Mouse (Mus musculus): ENCODE measurements around the gene 1520401A03Rik.

The 1520401A03Rik gene

GRCm38 (mm10) chr17:23742941-23743340 is 20.4 kb upstream of the 1520401A03Rik start:
- DNase-seq (ENCODE audit: low spot score): no peak

GRCm38 (mm10) chr17:23742210-23742793 is 19.7 kb upstream of the 1520401A03Rik start:
- DNase-seq (ENCODE audit: low spot score): no peak

- DNase-seq (ENCODE audit: low spot score): no peak
These were observed 19.0 kb upstream of the 1520401A03Rik start for GRCm38 (mm10) chr17:23741359-23742209.

DNA sequence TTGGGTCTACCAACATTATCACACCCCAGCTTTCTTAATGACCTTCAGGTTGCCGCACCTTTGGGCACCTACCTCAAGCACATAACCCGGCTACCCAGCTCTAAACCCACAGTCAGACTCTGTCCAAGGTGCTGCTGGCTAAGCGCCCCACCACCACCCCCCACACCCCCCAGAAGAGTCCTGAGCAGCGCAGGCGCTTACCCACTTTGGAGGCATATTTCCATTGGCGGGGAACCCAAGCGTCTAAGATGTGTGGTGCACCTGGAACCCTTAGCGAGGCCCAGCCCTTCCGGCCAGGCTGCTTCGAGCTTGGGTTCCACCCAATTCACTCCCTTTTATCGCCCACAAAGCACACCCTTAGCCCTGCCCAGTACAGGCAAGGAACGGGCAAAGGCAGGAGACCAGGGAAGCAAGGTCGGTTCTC is 18.0 kb upstream of the 1520401A03Rik start, which contains the start of gene Paqr4:
TSS of gene Paqr4 (minus strand) at position 270 of the 424 bp plus-strand sequence.
- DNase-seq (ENCODE audit: low spot score): no peak

GRCm38 (mm10) chr17:23740136-23740584 is 17.6 kb upstream of the 1520401A03Rik start:
- DNase-seq (ENCODE audit: low spot score): peak; percentile 88

DNA sequence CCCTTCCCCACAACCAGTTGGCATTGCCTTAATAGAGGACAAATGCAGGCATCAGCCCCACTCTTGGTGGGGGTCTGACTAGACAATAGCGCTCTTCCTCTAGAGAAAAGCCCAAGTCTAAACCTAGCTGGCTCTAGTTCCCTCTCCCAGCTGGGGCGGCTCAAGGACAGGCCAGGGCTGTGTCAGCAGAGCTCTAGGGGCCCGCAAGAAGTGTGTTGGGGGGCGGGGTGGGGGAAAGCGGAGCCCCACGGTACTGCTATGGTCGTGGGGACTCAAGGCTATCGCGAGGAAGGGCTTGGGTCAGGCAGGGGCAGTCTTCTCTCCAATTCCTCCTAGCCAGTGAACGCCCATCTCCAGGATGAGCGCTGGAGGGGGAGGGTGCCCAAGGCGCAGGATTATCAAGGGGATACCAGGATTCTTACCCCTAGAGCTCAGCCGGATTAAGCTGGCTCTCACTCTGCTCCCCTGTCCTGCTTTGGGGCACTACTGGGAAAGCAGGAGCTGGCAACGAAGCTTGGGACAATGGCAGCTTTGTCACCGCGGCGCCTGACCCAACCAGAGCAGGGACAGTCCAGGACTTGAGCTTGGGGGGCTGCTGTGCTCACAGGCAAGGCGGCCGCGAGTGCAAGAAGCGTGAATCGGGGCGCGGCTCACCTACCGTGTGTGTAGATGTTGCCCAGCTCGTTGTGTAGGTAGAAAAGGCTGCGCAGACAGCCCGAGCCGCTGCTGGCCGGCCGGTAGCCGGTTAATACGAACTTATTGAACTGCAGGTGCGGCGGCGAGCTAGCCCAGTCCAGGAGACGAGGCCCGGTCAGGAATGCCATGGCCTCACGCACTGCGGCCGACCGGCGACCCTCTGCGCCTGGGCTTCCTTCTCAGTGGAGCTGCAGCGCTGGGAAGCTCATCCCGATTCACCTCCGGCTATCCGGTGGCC is 16.9 kb upstream of the 1520401A03Rik start:
- no peak for DNase-seq (ENCODE audit: low spot score)

DNA sequence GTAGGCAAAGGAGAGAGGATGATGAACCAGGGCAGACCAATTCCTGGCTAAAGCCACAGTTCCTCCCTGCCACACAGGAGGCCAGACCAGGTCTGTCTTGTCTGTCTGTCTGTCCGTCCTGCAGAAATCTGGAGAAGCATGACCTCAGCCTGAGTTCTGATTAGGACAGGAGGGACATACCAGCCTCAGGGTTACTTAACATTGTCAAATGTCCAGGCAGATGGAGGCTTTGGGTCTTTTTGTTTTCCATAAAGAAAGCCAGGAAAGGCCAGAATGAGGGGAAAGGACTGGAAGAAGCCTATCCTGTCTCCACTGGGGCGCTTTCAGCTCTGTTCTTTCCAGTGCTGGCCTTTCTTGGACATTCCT is 16.2 kb upstream of the 1520401A03Rik start:
- no peak for DNase-seq (ENCODE audit: low spot score)

GRCm38 (mm10) chr17:23737493-23738445 is 15.2 kb upstream of the 1520401A03Rik start:
- no peak for DNase-seq (ENCODE audit: low spot score)

GRCm38 (mm10) chr17:23734341-23734740 is 11.8 kb upstream of the 1520401A03Rik start:
- DNase-seq (ENCODE audit: low spot score): no peak

DNA sequence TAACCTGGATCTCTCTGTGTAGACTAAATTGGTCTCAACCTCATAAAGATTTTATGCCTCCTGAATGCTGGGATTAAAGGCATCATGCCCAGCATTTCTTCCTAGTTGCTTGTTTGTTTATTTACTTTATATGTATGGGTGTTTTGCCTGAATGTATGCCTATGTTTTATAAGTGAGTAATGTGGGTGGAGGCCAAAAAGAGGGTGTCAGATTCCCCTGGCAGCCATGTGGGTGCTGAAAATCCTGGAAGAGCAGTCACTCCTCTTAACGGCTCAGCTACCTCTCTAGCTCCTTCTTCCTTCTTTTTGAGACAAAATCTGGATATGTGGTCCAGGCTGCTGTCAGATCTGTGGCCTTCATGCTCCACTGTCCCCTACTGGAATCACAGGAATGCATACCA is 7.9 kb upstream of the 1520401A03Rik start:
- no peak for DNase-seq (ENCODE audit: low spot score)

DNA sequence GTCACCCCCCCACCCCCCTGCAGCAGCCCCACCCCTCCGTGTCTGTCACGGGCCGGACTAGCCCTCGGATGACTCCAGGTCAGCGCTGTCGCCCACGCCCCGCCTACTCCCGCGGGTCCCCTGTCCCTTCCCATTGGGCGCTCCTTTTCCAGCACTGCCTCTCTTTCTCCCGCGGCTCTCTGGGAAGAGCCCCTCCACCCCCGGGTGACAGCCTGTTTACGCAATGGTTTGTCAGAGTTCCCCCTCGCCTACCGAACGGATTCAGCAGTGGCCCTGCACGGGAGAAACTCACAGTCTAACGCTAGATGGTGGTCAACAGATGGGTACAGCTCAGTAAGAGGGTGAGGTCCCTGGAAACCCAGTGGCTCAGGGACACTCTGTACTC is 4.2 kb upstream of the 1520401A03Rik start:
- DNase-seq (ENCODE audit: low spot score): peak; percentile 95

GRCm38 (mm10) chr17:23725999-23726757 is 3.6 kb upstream of the 1520401A03Rik start, which contains the start of gene Pkmyt1:
TSS of gene Pkmyt1 (plus strand) at chr17:23726336.
- DNase-seq (ENCODE audit: low spot score): peak; percentile 94

DNA sequence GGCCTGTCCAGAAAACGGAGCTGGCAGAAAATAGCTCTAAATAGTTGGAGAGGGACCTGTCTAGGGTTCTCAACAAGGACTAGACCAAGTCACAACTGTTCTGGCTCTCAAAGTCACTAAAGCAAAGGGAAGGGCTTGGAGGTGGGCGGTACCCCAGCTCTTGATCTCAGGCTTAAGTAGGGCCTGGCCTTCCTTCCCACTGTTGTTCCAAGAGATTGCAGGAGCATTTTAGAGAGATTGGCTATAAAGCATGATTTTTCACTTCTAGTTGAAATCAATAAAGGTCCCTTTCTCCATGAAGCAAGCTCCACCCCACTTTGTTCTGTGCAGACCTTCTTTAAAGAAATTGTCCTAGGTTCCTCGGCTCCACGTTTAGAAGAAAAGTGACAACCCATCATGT is 2.9 kb upstream of the 1520401A03Rik start:
- DNase-seq (ENCODE audit: low spot score): no peak

DNA sequence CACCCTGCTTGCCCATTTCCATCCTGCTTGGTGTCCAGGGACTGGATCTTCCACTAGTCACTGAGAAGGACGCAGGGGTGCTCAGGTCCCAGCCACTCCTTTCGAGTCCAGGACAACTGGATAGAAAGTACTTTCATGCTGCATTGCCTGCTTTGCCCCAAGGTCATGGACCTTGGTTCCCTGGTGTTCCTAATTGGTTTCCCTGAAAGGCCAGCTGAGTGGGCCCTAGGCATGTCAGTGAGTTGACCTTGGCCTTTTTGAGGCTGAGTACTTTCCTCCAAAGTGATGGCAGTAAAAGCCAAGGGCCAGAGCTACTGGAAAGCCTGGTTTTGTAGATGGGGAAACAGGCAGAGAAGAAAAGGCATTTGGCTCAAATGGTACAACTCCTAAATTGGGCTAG is 697 bp downstream of the 1520401A03Rik start:
- DNase-seq (ENCODE audit: low spot score): no peak

DNA sequence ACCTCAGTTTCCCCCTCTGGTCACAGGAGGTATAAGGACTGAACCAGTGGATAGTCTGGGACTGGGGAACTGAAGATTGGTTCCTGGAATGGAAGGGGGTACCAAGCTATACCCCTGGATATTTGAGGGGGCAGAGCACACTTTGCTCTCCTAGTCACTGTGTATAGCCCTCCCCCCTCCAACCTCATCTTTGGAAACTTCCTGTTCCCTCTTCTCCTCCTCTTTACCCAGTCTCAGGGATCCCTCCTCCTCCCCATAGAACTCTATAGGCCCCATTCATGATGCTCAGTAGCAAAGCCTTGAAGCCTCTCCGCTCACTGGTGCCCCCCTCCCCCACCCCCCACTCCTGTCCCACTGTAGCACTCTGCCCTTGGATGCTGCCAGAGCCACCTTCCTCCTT is 3.1 kb downstream of the 1520401A03Rik start:
- DNase-seq (ENCODE audit: low spot score): no peak

- DNase-seq (ENCODE audit: low spot score): no peak
These were observed 5.6 kb downstream of the 1520401A03Rik start for GRCm38 (mm10) chr17:23717003-23717402.

DNA sequence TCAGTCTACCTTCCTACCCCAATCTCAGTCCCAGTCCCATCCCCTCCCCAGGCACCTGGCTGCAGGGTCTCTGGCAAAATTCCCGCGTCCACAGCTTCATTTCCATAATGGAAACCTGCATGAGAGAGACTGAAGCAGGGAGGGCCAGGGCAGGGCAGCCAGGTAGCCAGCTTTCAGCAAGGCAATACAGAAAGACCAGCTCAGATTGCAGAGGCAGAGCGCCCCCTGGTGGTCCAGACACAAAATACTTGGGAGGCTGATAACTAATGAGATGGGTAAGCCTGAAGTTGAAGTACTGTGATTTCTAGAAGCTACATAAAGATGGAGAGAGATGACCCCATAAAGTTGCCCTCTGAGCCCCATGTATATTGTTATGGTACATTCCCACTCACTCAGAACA is 16.4 kb downstream of the 1520401A03Rik start:
- peak; percentile 51 for DNase-seq (ENCODE audit: low spot score)

GRCm38 (mm10) chr17:23705525-23706104 is 17.0 kb downstream of the 1520401A03Rik start:
- no peak for DNase-seq (ENCODE audit: low spot score)

- DNase-seq (ENCODE audit: low spot score): no peak
These were observed 17.8 kb downstream of the 1520401A03Rik start for GRCm38 (mm10) chr17:23704741-23705140.

DNA sequence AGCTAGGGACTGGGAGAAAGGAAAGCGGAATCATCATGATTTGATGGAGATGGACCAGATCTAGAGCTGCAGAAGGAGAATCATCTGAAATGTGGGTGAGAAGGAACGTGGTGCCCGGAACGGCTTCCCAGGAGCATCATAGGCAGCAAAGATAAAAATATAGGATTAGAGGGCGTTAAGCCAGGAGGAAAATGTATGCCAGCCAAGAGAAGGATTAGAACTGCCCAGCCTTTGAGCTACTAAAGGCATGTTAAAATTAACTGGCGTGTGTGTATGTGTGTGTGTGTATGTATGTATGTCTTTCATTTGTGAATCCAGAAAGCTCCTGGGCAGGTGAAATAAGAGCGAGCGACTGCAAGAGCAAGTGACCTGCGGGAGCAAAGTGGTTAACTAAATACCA is 19.3 kb downstream of the 1520401A03Rik start:
- no peak for DNase-seq (ENCODE audit: low spot score)

All from yolk sac, embryonic 10.5 days (tissue).